Mouse (Mus musculus) limb, embryonic 13.5 days (tissue): ENCODE data around the gene Nup205. TPM values are rescaled to one million over a fixed set of nuclear protein-coding genes. Genes with fewer than 3 reads are reported as not detected.
A peak's percentile ranks its signal among the peaks of the same experiment; 100 is the strongest.
"Not testable (repeated sequence)": the region's sequence is repeated elsewhere in the genome, so short reads cannot be mapped to it uniquely, and the experiment has no call there.

Experiments used
- ATAC-seq: fragments of 200-750 bp; cut with Nextera tagmentation; 2 replicates; pipeline ENCODE4 v1.8.0; 2017; ENCODE audit warnings: low read depth, moderate number of reproducible peaks, moderate TSS enrichment; ENCODE audit not compliant: low FRiP score
- H3K27ac ChIP-seq: fragments of 300-500 bp; sonication (generic); 2 replicates; pipeline ENCODE4 v1.5.1; 2015; ENCODE audit warnings: inconsistent platforms, mild to moderate bottlenecking, moderate library complexity
- H3K27me3 ChIP-seq: fragments of 300-500 bp; sonication (generic); 2 replicates; pipeline ENCODE4 v1.6.1; 2015; ENCODE audit warnings: mild to moderate bottlenecking, inconsistent platforms
- H3K36me3 ChIP-seq: fragments of 300-500 bp; sonication (generic); 2 replicates; pipeline ENCODE4 v1.6.1; 2015; ENCODE audit warnings: inconsistent platforms, mild to moderate bottlenecking, moderate library complexity
- H3K4me1 ChIP-seq: fragments of 300-500 bp; sonication (generic); 2 replicates; pipeline ENCODE4 v1.6.1; 2015; ENCODE audit warnings: inconsistent platforms
- H3K4me2 ChIP-seq: fragments of 300-500 bp; sonication (generic); replicated peaks from 2 replicates; pipeline ENCODE4 v1.6.1; 2015; ENCODE audit warnings: inconsistent platforms, mild to moderate bottlenecking, moderate library complexity
- H3K4me3 ChIP-seq: fragments of 300-500 bp; sonication (generic); 2 replicates; pipeline ENCODE4 v1.5.1; 2015; ENCODE audit warnings: moderate library complexity, mild to moderate bottlenecking, inconsistent platforms
- H3K9ac ChIP-seq: fragments of 300-500 bp; sonication (generic); 2 replicates; pipeline ENCODE4 v1.6.1; 2015; ENCODE audit warnings: mild to moderate bottlenecking, inconsistent platforms
- H3K9me3 ChIP-seq: fragments of 300-500 bp; sonication (generic); 2 replicates; pipeline ENCODE4 v1.6.1; 2016; ENCODE audit warnings: inconsistent platforms
- WGBS: fragments of 180-500 bp; shearing (Covaris S2); methylation state at CpG from one replicate; pipeline ENCODE4 v1.1.7; 2015; 5-methylcytosine and 5-hydroxymethylcytosine counted together
- polyA plus RNA-seq: library from polyadenylated mRNA; unstranded; fragments of >200 nt; fragmentation: Nextera tagmentation; extraction: Ambion mirVana; gene quantifications from 2 replicates; pipeline ENCODE4 v1.2.1, GENCODE M21; 2015

Gene Nup205
- polyA plus RNA-seq, 1 experiment from 2014 or later: 36.0 TPM

GRCm38 (mm10) chr6:35177650-35178272 is 540 bp downstream of the Nup205 start:
- Histone ChIP-seq H3K4me3 (peak overlapping the region; percentile 90), H3K9ac (peak overlapping the region; percentile 92), H3K4me2 (peak overlapping the region; percentile 88), H3K36me3 (no peaks in the 10 kb centered on the region), H3K9me3 (no peaks in the 10 kb centered on the region), H3K27me3 (no peaks in the 10 kb centered on the region), H3K27ac (peak overlapping the region; percentile 90), H3K4me1 (peaks cover 9% of the 10 kb centered on the region)
- peak; percentile 69 for ATAC-seq
- WGBS: under 1% methylated on average over 63 of the region's 69 CpGs

GRCm38 (mm10) chr6:35179299-35179698 is 2.1 kb downstream of the Nup205 start:
- not testable (repeated sequence) for H3K9ac ChIP-seq, H3K4me2 ChIP-seq, H3K9me3 ChIP-seq, H3K27me3 ChIP-seq, H3K27ac ChIP-seq, H3K36me3 ChIP-seq, H3K4me3 ChIP-seq, H3K4me1 ChIP-seq, ATAC-seq
- 86% methylated on average over 3 of the region's 3 CpGs for WGBS

GRCm38 (mm10) chr6:35184781-35185180 is 7.6 kb downstream of the Nup205 start:
- peaks cover 4% of the 10 kb centered on the region; the same call in 1 of the 2 replicates for H3K4me1 ChIP-seq
- WGBS: 88% methylated on average over 1 of the region's 1 CpGs

GRCm38 (mm10) chr6:35191198-35191597 is 14.0 kb downstream of the Nup205 start:
- Histone ChIP-seq H3K4me3 (no peak overlapping the region), H3K27me3 (no peaks in the 10 kb centered on the region), H3K36me3 (peaks cover 88% of the 10 kb centered on the region), H3K4me1 (no peaks in the 10 kb centered on the region), H3K9me3 (no peaks in the 10 kb centered on the region), H3K9ac (no peak overlapping the region), H3K27ac (no peak overlapping the region), H3K4me2 (no peak overlapping the region)
- ATAC-seq: no peak
- 89% methylated on average over 8 of the region's 8 CpGs for WGBS

More at GRCm38 (mm10) chr6:35184781-35185180, 7.6 kb downstream of the Nup205 start:
- Histone ChIP-seq H3K4me2 (no peak overlapping the region), H3K9ac (no peak overlapping the region), H3K27ac (no peak overlapping the region), H3K36me3 (peaks cover 51% of the 10 kb centered on the region), H3K27me3 (no peaks in the 10 kb centered on the region), H3K4me3 (no peak overlapping the region), H3K9me3 (no peaks in the 10 kb centered on the region)
- no peak for ATAC-seq

- H3K27me3 ChIP-seq: no peaks in the 10 kb centered on the region
- H3K36me3 ChIP-seq: peaks cover 59% of the 10 kb centered on the region
- ATAC-seq: no peak
These were observed 48.5 kb downstream of the Nup205 start for GRCm38 (mm10) chr6:35225696-35226095.

GRCm38 (mm10) chr6:35229415-35229814 is 52.2 kb downstream of the Nup205 start:
- H3K9ac ChIP-seq: no peak overlapping the region
- H3K36me3 ChIP-seq: peaks cover 69% of the 10 kb centered on the region
- WGBS: 90% methylated on average over 1 of the region's 1 CpGs
- no peak overlapping the region for H3K4me3 ChIP-seq
- no peaks in the 10 kb centered on the region for H3K9me3 ChIP-seq
- no peak overlapping the region for H3K27ac ChIP-seq
- no peaks in the 10 kb centered on the region for H3K4me1 ChIP-seq
- H3K4me2 ChIP-seq: no peak overlapping the region
- no peak for ATAC-seq
- H3K27me3 ChIP-seq: no peaks in the 10 kb centered on the region

More at GRCm38 (mm10) chr6:35225696-35226095, 48.5 kb downstream of the Nup205 start:
- H3K4me3 ChIP-seq: no peak overlapping the region
- no peak overlapping the region for H3K9ac ChIP-seq
- H3K4me2 ChIP-seq: no peak overlapping the region
- 84% methylated on average over 4 of the region's 4 CpGs for WGBS
- no peaks in the 10 kb centered on the region for H3K4me1 ChIP-seq
- no peak overlapping the region for H3K27ac ChIP-seq
- H3K9me3 ChIP-seq: no peaks in the 10 kb centered on the region

GRCm38 (mm10) chr6:35236108-35236785 is 59.0 kb downstream of the Nup205 start:
- no peak overlapping the region for H3K4me3 ChIP-seq
- no peak overlapping the region for H3K27ac ChIP-seq
- H3K27me3 ChIP-seq: no peaks in the 10 kb centered on the region
- H3K36me3 ChIP-seq: peaks cover 81% of the 10 kb centered on the region
- H3K4me1 ChIP-seq: no peaks in the 10 kb centered on the region
- no peak overlapping the region for H3K4me2 ChIP-seq
- no peak for ATAC-seq
- WGBS: 88% methylated on average over 9 of the region's 9 CpGs
- no peaks in the 10 kb centered on the region for H3K9me3 ChIP-seq
- no peak overlapping the region for H3K9ac ChIP-seq

GRCm38 (mm10) chr6:35243252-35243651 is 66.0 kb downstream of the Nup205 start:
- WGBS: 94% methylated on average over 4 of the region's 4 CpGs
- no peak overlapping the region for H3K4me2 ChIP-seq
- H3K36me3 ChIP-seq: peaks cover 75% of the 10 kb centered on the region
- H3K9me3 ChIP-seq: no peaks in the 10 kb centered on the region
- no peaks in the 10 kb centered on the region for H3K27me3 ChIP-seq
- ATAC-seq: no peak
- no peaks in the 10 kb centered on the region for H3K4me1 ChIP-seq
- no peak overlapping the region for H3K27ac ChIP-seq
- H3K4me3 ChIP-seq: no peak overlapping the region
- H3K9ac ChIP-seq: no peak overlapping the region

GRCm38 (mm10) chr6:35243989-35244388 is 66.8 kb downstream of the Nup205 start:
- no peak overlapping the region for H3K9ac ChIP-seq
- ATAC-seq: no peak
- H3K4me1 ChIP-seq: no peaks in the 10 kb centered on the region
- H3K4me2 ChIP-seq: no peak overlapping the region
- H3K27ac ChIP-seq: no peak overlapping the region
- WGBS: 86% methylated on average over 9 of the region's 9 CpGs
- H3K27me3 ChIP-seq: no peaks in the 10 kb centered on the region
- peaks cover 67% of the 10 kb centered on the region for H3K36me3 ChIP-seq
- no peak overlapping the region for H3K4me3 ChIP-seq
- no peaks in the 10 kb centered on the region for H3K9me3 ChIP-seq

- WGBS: 61% methylated on average over 5 of the region's 5 CpGs
- Histone ChIP-seq H3K4me2 (no peak overlapping the region), H3K36me3 (peaks cover 63% of the 10 kb centered on the region), H3K9ac (no peak overlapping the region), H3K27ac (no peak overlapping the region), H3K27me3 (no peaks in the 10 kb centered on the region), H3K4me1 (no peaks in the 10 kb centered on the region), H3K4me3 (no peak overlapping the region), H3K9me3 (no peaks in the 10 kb centered on the region)
- no peak for ATAC-seq
These were observed 67.9 kb downstream of the Nup205 start for GRCm38 (mm10) chr6:35245086-35245485.

- Histone ChIP-seq H3K9ac (no peak overlapping the region), H3K4me2 (peak overlapping the region; percentile 80), H3K27ac (no peak overlapping the region), H3K27me3 (no peaks in the 10 kb centered on the region), H3K36me3 (peaks cover 3% of the 10 kb centered on the region), H3K4me3 (peak overlapping the region; percentile 80), H3K9me3 (no peaks in the 10 kb centered on the region), H3K4me1 (peaks cover 36% of the 10 kb centered on the region)
- 60% methylated on average over 17 of the region's 17 CpGs for WGBS
- peak; percentile 51 for ATAC-seq
These were observed 74.7 kb downstream of the Nup205 start for GRCm38 (mm10) chr6:35251807-35252476.
